Comparison of ENCODE assay signal across 9 mouse cellular contexts in genomic region chr3:63295657-63296231, GRCm38 (mm10). TPM values are rescaled to one million over a fixed set of nuclear protein-coding genes. Genes with fewer than 3 reads are reported as not detected.
A peak's percentile ranks its signal among the peaks of the same experiment; 100 is the strongest.
DNase-seq lines count a peak whose midpoint lies in the region; ATAC-seq lines count a peak whose summit lies in the region.
"Had no signal": no experiment of that assay in that cellular context is flagged by ENCODE, and none has a peak within 500 bp of the region (broad histone marks: within the 10 kb centered on the region; RNA-seq: fewer than 3 reads in every experiment).

No protein-coding gene starts in this region.

- peak; percentile 88 for ATAC-seq in hindbrain, embryonic 13.5 days (ENCODE audit: low FRiP score)
- ATAC-seq in midbrain, embryonic 11.5 days (ENCODE audit: low FRiP score): peak; percentile 89
- peak; percentile 79 for ATAC-seq in stomach, embryonic 14.5 days (ENCODE audit: insufficient number of reproducible peaks, insufficient read depth, low FRiP score, low read depth)
- no peak for ATAC-seq in erythroblast, adult 5-6 weeks (replicated peaks; ENCODE audit: low FRiP score, poor library complexity, severe bottlenecking)

- DNase-seq in adrenal gland, adult 2 months: peak; percentile 76
- DNase-seq in cerebellum, postnatal 14 days: peak; percentile 18 to 37
- peak; percentile 43 for DNase-seq in gastrocnemius, postnatal 10 days
- peak; percentile 83 for DNase-seq in limb, embryonic 10.5 days (ENCODE audit: low spot score)
- DNase-seq in midbrain, embryonic 11.5 days (ENCODE audit: low spot score, missing footprints): peak; percentile 95

- peak overlapping the region; percentile 100 for H3K4me2 ChIP-seq in hindbrain, embryonic 13.5 days
- peak overlapping the region; percentile 98 for H3K4me2 ChIP-seq in midbrain, embryonic 11.5 days
- peak overlapping the region; percentile 100 for H3K4me2 ChIP-seq in stomach, embryonic 14.5 days (replicated peaks; ENCODE audit: low read depth, low read length)

- H3K27me3 ChIP-seq in hindbrain, embryonic 13.5 days: peaks cover 24% of the 10 kb centered on the region
- no peaks in the 10 kb centered on the region for H3K27me3 ChIP-seq in limb, embryonic 10.5 days (ENCODE audit: low read depth, poor library complexity, severe bottlenecking)
- peaks cover 3% of the 10 kb centered on the region; the same call in 1 of the 2 replicates for H3K27me3 ChIP-seq in midbrain, embryonic 11.5 days (ENCODE audit: control insufficient read depth, insufficient read depth, low read length)
- H3K27me3 ChIP-seq in stomach, embryonic 14.5 days (ENCODE audit: control insufficient read depth, insufficient read depth, low read length): no peaks in the 10 kb centered on the region

- peak overlapping the region; percentile 79 for H3K4me3 ChIP-seq in hindbrain, embryonic 13.5 days
- peak overlapping the region; percentile 84 for H3K4me3 ChIP-seq in limb, embryonic 10.5 days
- H3K4me3 ChIP-seq in midbrain, embryonic 11.5 days (ENCODE audit: low read depth, low read length): peak overlapping the region; percentile 66
- H3K4me3 ChIP-seq in stomach, embryonic 14.5 days (ENCODE audit: low read depth, low read length): peak overlapping the region; percentile 63
- H3K4me3 ChIP-seq: erythroblast, embryonic 14.5 days had no signal

- peaks cover 14% of the 10 kb centered on the region; the same call in 1 of the 2 replicates for H3K4me1 ChIP-seq in hindbrain, embryonic 13.5 days (replicated peaks)
- peaks cover 13% of the 10 kb centered on the region for H3K4me1 ChIP-seq in limb, embryonic 10.5 days
- no peaks in the 10 kb centered on the region for H3K4me1 ChIP-seq in midbrain, embryonic 11.5 days (ENCODE audit: control insufficient read depth, insufficient read depth, low read length)
- H3K4me1 ChIP-seq in stomach, embryonic 14.5 days (ENCODE audit: control insufficient read depth, insufficient read depth, low read length): 0 out of 2 replicates have a peak, but pooled peaks cover 5% of the 10 kb centered on the region

- H3K36me3 ChIP-seq in hindbrain, embryonic 13.5 days: no peaks in the 10 kb centered on the region
- H3K36me3 ChIP-seq in limb, embryonic 10.5 days: no peaks in the 10 kb centered on the region
- H3K36me3 ChIP-seq in midbrain, embryonic 11.5 days (ENCODE audit: control insufficient read depth, insufficient read depth, low read length): no peaks in the 10 kb centered on the region
- no peaks in the 10 kb centered on the region for H3K36me3 ChIP-seq in stomach, embryonic 14.5 days (ENCODE audit: control insufficient read depth, insufficient read depth, low read length)

- H3K9me3 ChIP-seq in hindbrain, embryonic 13.5 days: no peaks in the 10 kb centered on the region
- H3K9me3 ChIP-seq in limb, embryonic 10.5 days (replicated peaks): no peaks in the 10 kb centered on the region
- no peaks in the 10 kb centered on the region for H3K9me3 ChIP-seq in midbrain, embryonic 11.5 days (ENCODE audit: control insufficient read depth, low read length)
- H3K9me3 ChIP-seq in stomach, embryonic 14.5 days (ENCODE audit: control insufficient read depth, low read depth, low read length): no peaks in the 10 kb centered on the region

- H3K27ac ChIP-seq in hindbrain, embryonic 13.5 days: peak overlapping the region; percentile 52; the same call in 1 of the 2 replicates
- peak overlapping the region; percentile 95 for H3K27ac ChIP-seq in limb, embryonic 10.5 days
- no peak overlapping the region for H3K27ac ChIP-seq in midbrain, embryonic 11.5 days (ENCODE audit: low read depth, low read length)
- no peak overlapping the region; the same call in 1 of the 2 replicates for H3K27ac ChIP-seq in stomach, embryonic 14.5 days (ENCODE audit: low read length)

- H3K9ac ChIP-seq in hindbrain, embryonic 13.5 days: peak overlapping the region; percentile 76
- H3K9ac ChIP-seq in midbrain, embryonic 11.5 days (ENCODE audit: low read length): peak overlapping the region; percentile 70
- H3K9ac ChIP-seq in stomach, embryonic 14.5 days (replicated peaks; ENCODE audit: low read depth, low read length): peak overlapping the region; percentile 38

- WGBS in hindbrain, embryonic 13.5 days: under 1% methylated on average over 52 of the region's 54 CpGs
- 1% methylated on average over 44 of the region's 54 CpGs for WGBS in limb, embryonic 10.5 days
- under 1% methylated on average over 53 of the region's 54 CpGs for WGBS in midbrain, embryonic 11.5 days
- under 1% methylated on average over 46 of the region's 54 CpGs for WGBS in stomach, embryonic 14.5 days

RNA-seq across cellular contexts. Expression of gene Mme, which starts 54.4 kb away (rescaled TPM):
- total RNA-seq in adrenal gland, adult 2 months (2021): 10 to 100 TPM; 26.1 to 43.7 TPM
- polyA plus RNA-seq in adrenal gland, adult 2 months (2012; rRNA removed): 0.74 and 0.88 TPM in 2 replicates
- 10 to 100 TPM; 10.1 to 11.1 TPM for total RNA-seq in gastrocnemius, postnatal 10 days (2021)
- polyA plus RNA-seq in hindbrain, embryonic 13.5 days (2015; fragmentation: Nextera tagmentation; extraction: Ambion mirVana): 4.1 and 4.5 TPM in 2 replicates
- polyA plus RNA-seq in limb, embryonic 10.5 days (2016; fragmentation: Nextera tagmentation; extraction: Ambion mirVana): 6.0 and 16.8 TPM in 2 replicates
- polyA plus RNA-seq in midbrain, embryonic 11.5 days (2014; fragmentation: Nextera tagmentation; extraction: Ambion mirVana): 15.1 and 17.5 TPM in 2 replicates
- polyA plus RNA-seq in stomach, embryonic 14.5 days (2014; fragmentation: Nextera tagmentation; extraction: Ambion mirVana): 2.3 TPM in 2 replicates
- total RNA-seq in erythroblast, adult 5-6 weeks (2015; ENCODE audit: low replicate concordance): 0.21 TPM in 1 of 2 replicates, not detected in the other
- 0.34 and 2.1 TPM in 2 replicates for total RNA-seq in erythroblast, adult 5-6 weeks (2017; ENCODE audit: low replicate concordance)
- polyA plus RNA-seq: erythroblast, embryonic 14.5 days had no signal

Comparison
In these comparisons a context has a peak if more than half of its experiments do, and no peak if none do; other contexts are left out.
1. DNase-seq: peak in every context shown above with its lines; median percentile 95 in midbrain, embryonic 11.5 days; 83 in limb, embryonic 10.5 days; 76 in adrenal gland, adult 2 months; 43 in gastrocnemius, postnatal 10 days; 28 in cerebellum, postnatal 14 days.
2. H3K27ac ChIP-seq: peak in hindbrain, embryonic 13.5 days (single experiment) and limb, embryonic 10.5 days (single experiment); none in midbrain, embryonic 11.5 days (single experiment) and stomach, embryonic 14.5 days (single experiment).
3. Peak in every context shown above with its lines, with median percentiles within 50 percentile points of each other: H3K4me2 ChIP-seq, H3K4me3 ChIP-seq and H3K9ac ChIP-seq.